Mouse (Mus musculus) embryonic facial prominence, embryonic 13.5 days (tissue): ENCODE results near the gene Nelfcd. TPM values are rescaled to one million over a fixed set of nuclear protein-coding genes. Genes with fewer than 3 reads are reported as not detected.

Experiments used
- ATAC-seq: fragments of 200-750 bp; cut with Nextera tagmentation; 2 replicates; pipeline ENCODE4 v1.8.0; 2017; ENCODE audit warnings: low read depth; ENCODE audit not compliant: insufficient number of reproducible peaks, insufficient read depth, low FRiP score, low TSS enrichment
- H3K27ac ChIP-seq: fragments of 300-500 bp; sonication (generic); 2 replicates; pipeline ENCODE4 v1.5.1; 2015; ENCODE audit warnings: moderate library complexity, mild to moderate bottlenecking, inconsistent platforms
- H3K27me3 ChIP-seq: fragments of 300-500 bp; sonication (generic); 2 replicates; pipeline ENCODE4 v1.6.1; 2015; ENCODE audit warnings: mild to moderate bottlenecking, inconsistent platforms
- H3K36me3 ChIP-seq: fragments of 300-500 bp; sonication (generic); 2 replicates; pipeline ENCODE4 v1.6.1; 2015; ENCODE audit warnings: mild to moderate bottlenecking, inconsistent platforms
- H3K4me1 ChIP-seq: fragments of 300-500 bp; sonication (generic); 2 replicates; pipeline ENCODE4 v1.6.1; 2015; ENCODE audit warnings: inconsistent platforms
- H3K4me2 ChIP-seq: fragments of 300-500 bp; sonication (generic); 2 replicates; pipeline ENCODE4 v1.6.1; 2015; ENCODE audit warnings: moderate library complexity, mild to moderate bottlenecking, inconsistent platforms
- H3K4me3 ChIP-seq: fragments of 300-500 bp; sonication (generic); 2 replicates; pipeline ENCODE4 v1.5.1; 2015; ENCODE audit warnings: mild to moderate bottlenecking, inconsistent platforms
- H3K9ac ChIP-seq: fragments of 300-500 bp; sonication (generic); 2 replicates; pipeline ENCODE4 v1.6.1; 2015; ENCODE audit warnings: mild to moderate bottlenecking, inconsistent platforms
- H3K9me3 ChIP-seq: fragments of 300-500 bp; sonication (generic); 2 replicates; pipeline ENCODE4 v1.6.1; 2016; ENCODE audit warnings: inconsistent platforms
- WGBS: fragments of 180-500 bp; shearing (Covaris S2); methylation state at CpG from one replicate; pipeline ENCODE4 v1.1.7; 2015; ENCODE audit warnings: mixed read lengths; 5-methylcytosine and 5-hydroxymethylcytosine counted together
- polyA plus RNA-seq: library from polyadenylated mRNA; unstranded; fragments of >200 nt; fragmentation: Nextera tagmentation; extraction: Ambion mirVana; gene quantifications from 2 replicates; pipeline ENCODE4 v1.2.1, GENCODE M21; 2015

Gene Nelfcd
- polyA plus RNA-seq, 1 experiment from 2014 or later = 140 TPM

DNA sequence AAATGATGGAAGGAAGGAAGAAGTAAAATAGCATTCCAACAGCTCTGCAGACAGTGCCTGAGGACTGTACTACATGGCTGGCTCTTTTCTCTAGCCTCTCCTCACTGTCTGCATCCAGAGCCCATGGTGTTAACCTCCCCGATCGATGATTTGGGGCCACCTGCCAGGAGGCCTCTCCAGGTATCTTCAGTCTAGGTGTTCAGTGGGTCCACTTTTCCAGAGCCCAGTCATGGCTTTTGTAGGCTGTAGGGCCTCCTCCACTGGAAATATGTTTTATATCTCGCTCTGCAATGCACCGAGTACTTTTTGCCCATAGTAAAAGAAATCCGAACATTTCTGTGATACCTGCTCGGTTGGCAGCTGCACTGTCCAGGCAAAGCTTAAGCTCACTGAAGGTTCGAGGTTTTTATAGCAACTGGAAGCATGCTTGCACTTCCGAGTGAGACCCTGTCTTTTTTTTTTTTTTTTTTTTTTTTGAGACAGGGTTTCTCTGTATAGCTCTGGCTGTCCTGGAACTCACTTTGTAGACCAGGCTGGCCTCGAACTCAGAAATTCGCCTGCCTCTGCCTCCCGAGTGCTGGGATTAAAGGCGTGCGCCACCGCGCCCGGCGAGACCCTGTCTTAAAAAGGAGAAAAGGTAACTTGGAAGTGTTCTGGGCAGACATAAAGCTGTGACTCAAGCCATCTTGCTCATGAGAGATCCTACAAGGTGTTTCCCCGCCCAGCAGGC is 438 bp upstream of the Nelfcd start:
- peak overlapping the region; percentile 84 for H3K4me3 ChIP-seq
- 0 out of 2 replicates have a peak, but pooled peaks have one; percentile 4 for ATAC-seq
- no peaks in the 10 kb centered on the region for H3K27me3 ChIP-seq
- no peaks in the 10 kb centered on the region for H3K9me3 ChIP-seq
- WGBS = 44% methylated on average over 18 of the region's 18 CpGs
- H3K36me3 ChIP-seq = peaks cover 9% of the 10 kb centered on the region
- no peak overlapping the region for H3K9ac ChIP-seq
- no peak overlapping the region for H3K27ac ChIP-seq
- peak overlapping the region; percentile 74 for H3K4me2 ChIP-seq
- peaks cover 11% of the 10 kb centered on the region for H3K4me1 ChIP-seq

DNA sequence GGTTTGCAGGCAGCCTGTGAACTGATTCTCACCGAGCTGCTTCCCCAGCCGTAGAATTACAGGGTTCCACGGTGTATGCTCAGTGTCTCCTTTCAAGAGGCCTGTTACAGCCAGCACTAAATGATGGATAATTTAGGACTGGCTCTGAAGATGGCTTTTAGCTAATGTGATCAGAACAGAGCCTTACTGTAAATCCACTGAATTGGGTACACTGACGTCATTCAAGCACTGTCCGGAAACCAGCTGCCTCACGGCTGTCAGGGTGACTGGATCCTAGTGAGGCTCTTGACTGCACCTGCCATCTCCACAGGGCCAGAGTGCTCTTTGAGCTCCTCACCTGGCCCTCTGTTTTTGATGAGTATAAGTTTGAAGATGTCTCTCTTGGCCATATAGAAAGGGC is 5.5 kb downstream of the Nelfcd start:
- Histone ChIP-seq H3K4me2 (no peak overlapping the region), H3K4me3 (no peak overlapping the region), H3K9ac (no peak overlapping the region), H3K9me3 (no peaks in the 10 kb centered on the region), H3K27me3 (no peaks in the 10 kb centered on the region), H3K4me1 (peaks cover 11% of the 10 kb centered on the region), H3K27ac (no peak overlapping the region), H3K36me3 (peaks cover 68% of the 10 kb centered on the region)
- ATAC-seq = no peak
- 85% methylated on average over 6 of the region's 6 CpGs for WGBS

DNA sequence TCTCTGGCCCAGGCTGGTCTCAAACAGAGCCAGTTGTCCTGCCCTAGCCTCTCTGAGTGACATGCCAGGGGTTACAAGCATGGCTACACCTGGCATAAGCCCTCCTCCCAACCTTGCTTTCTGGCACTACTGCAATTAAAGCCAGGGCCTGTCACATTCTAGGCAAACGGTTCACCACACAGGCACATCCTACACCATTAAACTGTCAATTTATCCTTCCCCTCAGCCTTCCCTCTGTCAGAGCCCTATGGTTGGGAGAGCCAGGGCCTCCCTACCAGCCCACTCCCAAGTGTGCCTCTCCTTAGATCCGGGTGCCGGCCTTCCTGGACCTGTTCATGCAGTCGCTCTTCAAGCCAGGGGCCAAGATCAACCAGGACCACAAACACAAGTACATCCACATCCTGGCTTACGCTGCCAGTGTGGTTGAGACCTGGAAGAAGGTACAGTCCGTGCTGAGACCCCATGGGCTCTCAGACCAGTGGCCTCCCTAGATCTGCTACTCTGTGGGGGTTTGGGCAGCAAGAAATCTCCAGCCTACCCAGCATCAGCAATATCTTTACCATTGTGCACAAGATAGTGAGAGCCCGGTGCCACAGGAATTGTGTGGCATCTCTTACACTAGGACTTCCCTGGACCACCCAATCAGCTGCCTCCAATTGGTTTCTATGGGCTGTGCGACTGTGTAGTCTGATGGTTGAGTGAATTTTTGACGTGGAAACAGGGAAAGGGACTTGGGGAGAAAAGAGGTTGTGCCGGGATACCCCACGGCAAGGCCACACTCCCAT is 8.9 kb downstream of the Nelfcd start:
- Histone ChIP-seq H3K4me1 (no peaks in the 10 kb centered on the region), H3K9ac (no peak overlapping the region), H3K27me3 (no peaks in the 10 kb centered on the region), H3K4me3 (no peak overlapping the region), H3K4me2 (no peak overlapping the region), H3K9me3 (no peaks in the 10 kb centered on the region), H3K36me3 (peaks cover 100% of the 10 kb centered on the region), H3K27ac (no peak overlapping the region)
- 90% methylated on average over 11 of the region's 11 CpGs for WGBS
- no peak for ATAC-seq

DNA sequence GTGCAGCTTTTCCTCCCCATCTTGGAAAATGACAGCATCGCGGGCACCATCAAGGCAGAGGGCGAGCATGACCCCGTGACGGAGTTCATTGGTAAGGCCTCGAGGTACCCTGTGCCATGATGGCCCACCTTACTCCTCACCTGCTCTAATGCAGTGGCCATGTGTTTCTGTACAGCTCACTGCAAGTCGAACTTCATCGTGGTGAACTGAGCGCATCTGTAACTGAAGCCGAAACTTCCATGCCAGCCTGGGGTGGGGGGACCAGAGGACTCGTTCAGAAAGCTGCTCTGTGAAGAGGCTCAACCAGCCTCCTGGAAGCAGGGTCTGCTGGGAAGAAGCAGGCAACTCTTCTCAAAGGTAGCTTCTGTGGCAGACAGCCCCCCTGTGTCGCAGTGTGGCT is 11.3 kb downstream of the Nelfcd start:
- H3K9me3 ChIP-seq = no peaks in the 10 kb centered on the region
- H3K9ac ChIP-seq = no peak overlapping the region
- WGBS = 87% methylated on average over 12 of the region's 12 CpGs
- peaks cover 81% of the 10 kb centered on the region for H3K36me3 ChIP-seq
- no peaks in the 10 kb centered on the region for H3K27me3 ChIP-seq
- no peak overlapping the region for H3K4me3 ChIP-seq
- H3K4me2 ChIP-seq = no peak overlapping the region
- no peak for ATAC-seq
- no peaks in the 10 kb centered on the region for H3K4me1 ChIP-seq
- H3K27ac ChIP-seq = no peak overlapping the region

DNA sequence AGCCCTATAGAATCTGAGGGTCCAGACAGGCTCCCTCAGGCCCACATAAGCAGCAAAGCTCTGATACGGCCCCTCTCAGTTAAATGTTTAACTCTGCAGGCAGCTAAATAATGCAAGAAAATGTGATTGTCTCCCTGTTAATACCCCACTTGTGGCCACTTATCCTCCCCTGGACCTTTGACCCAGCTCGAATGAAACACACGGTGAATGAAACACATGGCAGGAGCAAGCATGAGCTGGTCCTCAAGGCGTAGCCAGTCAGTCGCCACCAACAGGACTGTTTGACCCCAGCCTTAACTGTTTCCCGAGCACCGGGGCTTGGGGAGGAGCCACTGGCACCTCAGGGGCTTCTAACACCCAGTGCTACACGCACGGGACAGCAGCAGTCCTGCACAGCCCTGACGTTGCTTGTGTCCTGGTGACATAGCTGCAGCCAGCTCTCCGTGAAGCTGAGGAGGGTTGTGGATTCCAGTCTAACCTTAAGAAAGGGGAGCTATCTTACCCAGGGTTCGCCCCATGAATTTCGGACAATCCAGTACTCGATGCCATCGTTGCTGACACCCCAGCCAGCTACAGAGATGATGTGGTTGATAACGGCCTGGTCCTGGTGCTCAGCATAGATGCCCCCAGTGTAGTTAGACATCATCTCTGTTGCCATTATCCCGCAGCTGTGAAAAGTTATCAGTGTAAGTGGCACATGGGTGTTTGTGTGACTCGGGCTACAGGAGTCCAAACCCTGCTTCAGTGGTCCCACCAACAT is 12.7 kb downstream of the Nelfcd start:
- H3K4me1 ChIP-seq = no peaks in the 10 kb centered on the region
- no peak overlapping the region for H3K4me2 ChIP-seq
- H3K27ac ChIP-seq = no peak overlapping the region
- H3K27me3 ChIP-seq = no peaks in the 10 kb centered on the region
- H3K9ac ChIP-seq = no peak overlapping the region
- peaks cover 78% of the 10 kb centered on the region for H3K36me3 ChIP-seq
- WGBS = 79% methylated on average over 18 of the region's 18 CpGs
- H3K4me3 ChIP-seq = no peak overlapping the region
- H3K9me3 ChIP-seq = no peaks in the 10 kb centered on the region
- ATAC-seq = no peak

DNA sequence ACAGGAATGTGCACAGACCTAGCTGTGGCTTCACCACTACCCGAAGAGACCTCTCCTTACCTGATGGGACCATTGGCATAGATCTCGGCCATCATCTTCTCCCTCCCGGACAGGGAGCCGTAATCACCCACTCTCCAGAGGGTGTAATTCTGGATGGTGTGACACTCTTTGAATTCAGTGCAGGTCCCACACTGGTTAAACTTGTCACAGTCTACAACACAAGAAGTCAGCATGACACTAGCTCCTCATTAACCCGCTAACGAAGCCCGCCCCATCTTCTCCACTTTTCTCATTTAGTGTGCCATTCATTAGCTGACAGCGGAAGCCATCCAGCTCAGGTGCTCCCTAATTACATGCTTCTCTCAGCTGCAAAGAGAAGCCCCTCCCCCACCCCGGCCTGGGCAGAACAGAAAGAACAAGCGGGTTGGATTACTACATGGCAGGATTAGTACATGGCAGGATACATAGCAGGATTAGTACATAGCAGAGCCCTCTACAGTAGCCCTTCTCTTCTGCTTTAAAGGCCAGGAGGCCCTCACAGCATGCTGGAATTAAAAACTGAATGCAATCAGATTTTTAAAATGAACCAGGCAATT is 13.5 kb downstream of the Nelfcd start:
- H3K4me1 ChIP-seq = no peaks in the 10 kb centered on the region
- H3K4me2 ChIP-seq = no peak overlapping the region
- H3K27me3 ChIP-seq = no peaks in the 10 kb centered on the region
- WGBS = 70% methylated on average over 10 of the region's 10 CpGs
- peaks cover 75% of the 10 kb centered on the region for H3K36me3 ChIP-seq
- H3K4me3 ChIP-seq = no peak overlapping the region
- no peaks in the 10 kb centered on the region for H3K9me3 ChIP-seq
- H3K27ac ChIP-seq = no peak overlapping the region
- no peak overlapping the region for H3K9ac ChIP-seq
- ATAC-seq = no peak

DNA sequence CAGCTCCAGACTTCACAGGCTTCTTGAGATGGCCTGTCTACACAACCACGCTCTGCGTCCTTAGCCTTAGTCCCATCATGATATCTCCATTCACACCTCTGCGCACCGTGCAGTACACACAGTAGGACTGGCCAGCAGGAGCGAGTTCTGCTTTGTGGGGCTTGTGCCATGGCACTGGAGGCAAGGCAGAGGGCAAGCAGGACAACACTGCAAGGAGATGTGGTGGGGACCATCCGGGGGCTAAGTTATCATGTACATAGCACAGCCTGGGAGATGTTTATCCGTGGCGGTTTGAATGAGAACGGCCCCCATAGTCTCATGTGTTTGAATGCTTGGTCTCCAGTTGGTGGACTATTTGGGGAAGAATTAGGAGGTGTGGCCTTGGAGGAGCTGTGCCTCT is 19.3 kb downstream of the Nelfcd start:
- Histone ChIP-seq H3K36me3 (peaks cover 41% of the 10 kb centered on the region), H3K4me2 (no peak overlapping the region), H3K4me3 (no peak overlapping the region), H3K9ac (no peak overlapping the region), H3K27ac (no peak overlapping the region), H3K27me3 (no peaks in the 10 kb centered on the region), H3K4me1 (peaks cover 22% of the 10 kb centered on the region), H3K9me3 (no peaks in the 10 kb centered on the region)
- ATAC-seq = no peak
- 96% methylated on average over 9 of the region's 9 CpGs for WGBS

DNA sequence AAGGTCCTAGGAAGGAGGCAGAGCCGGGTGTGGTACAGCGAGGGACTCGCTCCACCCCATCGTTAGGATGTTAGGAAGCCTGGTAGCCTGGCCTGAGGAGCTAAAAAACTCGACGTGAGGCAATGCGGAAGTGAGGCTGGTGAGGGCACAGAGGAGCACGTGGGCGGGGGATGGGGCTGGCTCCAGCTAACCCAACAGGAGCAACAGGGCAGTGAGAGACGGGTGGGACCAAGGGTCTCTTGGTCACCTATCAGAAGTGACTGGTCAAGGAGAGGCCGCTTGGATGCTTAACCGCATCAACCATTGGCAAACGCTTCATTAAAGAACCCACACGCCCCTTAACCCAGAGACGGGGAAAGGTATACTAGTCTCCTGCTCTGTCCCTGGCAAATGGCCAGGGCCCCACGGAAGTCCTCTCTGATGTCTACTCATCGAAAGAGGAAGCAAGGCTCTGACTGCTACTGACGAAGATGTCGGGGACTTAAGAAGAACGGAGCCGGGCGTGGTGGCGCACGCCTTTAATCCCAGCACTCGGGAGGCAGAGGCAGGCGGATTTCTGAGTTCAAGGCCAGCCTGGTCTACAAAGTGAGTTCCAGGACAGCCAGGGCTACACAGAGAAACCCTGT is 20.6 kb downstream of the Nelfcd start:
- no peak for ATAC-seq
- Histone ChIP-seq H3K4me2 (no peak overlapping the region), H3K9ac (no peak overlapping the region), H3K9me3 (no peaks in the 10 kb centered on the region), H3K4me1 (peaks cover 22% of the 10 kb centered on the region), H3K4me3 (no peak overlapping the region), H3K27me3 (no peaks in the 10 kb centered on the region), H3K27ac (no peak overlapping the region), H3K36me3 (peaks cover 38% of the 10 kb centered on the region)
- WGBS = 91% methylated on average over 26 of the region's 26 CpGs

DNA sequence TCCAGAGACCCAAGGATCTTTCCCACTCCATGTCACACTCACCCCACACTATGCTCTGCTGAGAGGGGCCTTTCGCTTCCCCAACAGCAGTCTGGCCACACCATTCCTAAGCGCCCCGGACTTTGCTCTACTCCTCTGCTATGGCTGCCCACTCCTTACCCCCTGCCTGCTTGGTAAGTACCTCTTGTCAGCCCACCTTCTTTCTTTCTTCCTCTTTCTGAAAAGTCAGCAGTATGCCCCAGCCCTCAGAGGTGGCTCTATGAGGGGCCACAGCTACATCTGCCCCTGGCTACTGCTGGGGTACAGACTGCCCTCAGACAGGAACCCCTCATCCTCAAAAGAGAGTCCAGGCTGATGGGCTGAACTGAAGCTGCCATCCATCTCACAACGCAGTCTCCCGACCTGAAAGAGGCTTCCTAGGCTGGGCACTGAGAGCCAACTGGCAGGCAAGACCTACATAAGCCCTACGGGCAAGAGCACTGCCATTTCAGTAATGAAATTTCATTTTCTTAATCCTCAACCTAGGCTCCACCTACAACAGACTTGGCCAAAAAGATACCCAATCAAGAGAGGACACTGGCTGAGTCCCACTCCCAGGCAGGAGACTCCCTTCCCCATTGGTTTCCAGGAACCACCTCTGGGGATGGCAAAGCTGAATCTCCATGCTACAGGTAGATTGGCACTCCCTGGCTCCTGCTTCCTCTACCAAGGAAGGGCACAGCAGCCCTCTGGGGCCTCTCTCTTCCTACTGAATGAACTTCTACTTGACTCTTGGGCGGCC is 21.5 kb downstream of the Nelfcd start:
- H3K4me3 ChIP-seq = no peak overlapping the region
- H3K9ac ChIP-seq = no peak overlapping the region
- H3K27me3 ChIP-seq = no peaks in the 10 kb centered on the region
- no peaks in the 10 kb centered on the region for H3K9me3 ChIP-seq
- H3K27ac ChIP-seq = no peak overlapping the region
- peaks cover 22% of the 10 kb centered on the region for H3K4me1 ChIP-seq
- WGBS = 94% methylated on average over 7 of the region's 7 CpGs
- H3K36me3 ChIP-seq = peaks cover 38% of the 10 kb centered on the region
- H3K4me2 ChIP-seq = no peak overlapping the region
- ATAC-seq = no peak

DNA sequence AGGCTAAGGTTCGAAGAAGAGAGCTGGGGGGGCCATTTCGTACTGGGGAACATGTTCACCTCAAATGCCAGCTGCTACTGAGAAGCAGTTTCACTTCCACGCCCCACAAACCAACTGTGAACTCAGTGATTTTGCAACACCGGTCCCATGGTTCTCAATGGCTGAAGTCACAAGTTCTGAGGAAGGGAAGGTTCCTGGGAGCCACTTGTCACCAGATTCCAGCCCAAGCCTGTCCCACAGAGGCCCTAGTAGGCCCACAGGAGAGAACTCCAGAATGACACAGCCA is 22.0 kb downstream of the Nelfcd start:
- WGBS = 94% methylated on average over 4 of the region's 4 CpGs
- no peak overlapping the region for H3K27ac ChIP-seq
- ATAC-seq = no peak

More for the DNA sequence above, 22.0 kb downstream of the Nelfcd start:
- no peaks in the 10 kb centered on the region for H3K9me3 ChIP-seq
- no peaks in the 10 kb centered on the region for H3K27me3 ChIP-seq
- H3K4me3 ChIP-seq = peak overlapping the region; percentile 63
- no peak overlapping the region for H3K9ac ChIP-seq
- peak overlapping the region; percentile 88 for H3K4me2 ChIP-seq
- peaks cover 23% of the 10 kb centered on the region for H3K4me1 ChIP-seq
- H3K36me3 ChIP-seq = peaks cover 34% of the 10 kb centered on the region
